Mouse (Mus musculus) midbrain, embryonic 12.5 days (tissue): Measurements from ENCODE around the gene Strbp. TPM values are rescaled to one million over a fixed set of nuclear protein-coding genes. Genes with fewer than 3 reads are reported as not detected.

ENCODE experiments used
- ATAC-seq: fragments of 200-750 bp; cut with Nextera tagmentation; 2 replicates; pipeline ENCODE4 v1.8.0; 2017; ENCODE audit warnings: low read depth, moderate TSS enrichment, moderate library complexity; ENCODE audit not compliant: low FRiP score
- H3K27ac ChIP-seq: fragments of 300-500 bp; sonication (generic); replicated peaks from 2 replicates; pipeline ENCODE4 v1.5.1; 2016; ENCODE audit warnings: mild to moderate bottlenecking
- H3K27me3 ChIP-seq: fragments of 300-500 bp; sonication (generic); 2 replicates; pipeline ENCODE4 v1.6.1; 2016; ENCODE audit warnings: mild to moderate bottlenecking
- H3K36me3 ChIP-seq: fragments of 300-500 bp; sonication (generic); 2 replicates; pipeline ENCODE4 v1.6.1; 2016
- H3K4me1 ChIP-seq: fragments of 300-500 bp; sonication (generic); 2 replicates; pipeline ENCODE4 v1.6.1; 2016
- H3K4me2 ChIP-seq: fragments of 300-500 bp; sonication (generic); replicated peaks from 2 replicates; pipeline ENCODE4 v1.6.1; 2016; ENCODE audit warnings: mild to moderate bottlenecking, moderate library complexity
- H3K4me3 ChIP-seq: fragments of 300-500 bp; sonication (generic); 2 replicates; pipeline ENCODE4 v1.5.1; 2016; ENCODE audit warnings: mild to moderate bottlenecking
- H3K9ac ChIP-seq: fragments of 300-500 bp; sonication (generic); replicated peaks from 2 replicates; pipeline ENCODE4 v1.6.1; 2016; ENCODE audit warnings: mild to moderate bottlenecking, moderate library complexity
- H3K9me3 ChIP-seq: fragments of 300-500 bp; sonication (generic); 2 replicates; pipeline ENCODE4 v1.6.1; 2016; ENCODE audit warnings: mild to moderate bottlenecking
- WGBS: fragments of 180-500 bp; shearing (Covaris S2); methylation state at CpG from one replicate; pipeline ENCODE4 v1.1.7; 2016; 5-methylcytosine and 5-hydroxymethylcytosine counted together
- polyA plus RNA-seq: library from polyadenylated mRNA; unstranded; fragments of >200 nt; fragmentation: Nextera tagmentation; extraction: Ambion mirVana; gene quantifications from 2 replicates; pipeline ENCODE4 v1.2.1, GENCODE M21; 2016

The Strbp gene
- polyA plus RNA-seq, 1 experiment from 2014 or later, result 106 TPM

- ATAC-seq, result no peak
- WGBS, result 95% methylated on average over 1 of the region's 1 CpGs
- Histone ChIP-seq H3K9ac (no peak overlapping the region), H3K4me2 (no peak overlapping the region), H3K9me3 (no peaks in the 10 kb centered on the region), H3K27me3 (no peaks in the 10 kb centered on the region), H3K4me1 (no peaks in the 10 kb centered on the region), H3K27ac (no peak overlapping the region), H3K4me3 (no peak overlapping the region), H3K36me3 (no peaks in the 10 kb centered on the region)
Observed at GRCm38 (mm10) chr2:37687031-37687430, 16.6 kb downstream of the Strbp start.

DNA sequence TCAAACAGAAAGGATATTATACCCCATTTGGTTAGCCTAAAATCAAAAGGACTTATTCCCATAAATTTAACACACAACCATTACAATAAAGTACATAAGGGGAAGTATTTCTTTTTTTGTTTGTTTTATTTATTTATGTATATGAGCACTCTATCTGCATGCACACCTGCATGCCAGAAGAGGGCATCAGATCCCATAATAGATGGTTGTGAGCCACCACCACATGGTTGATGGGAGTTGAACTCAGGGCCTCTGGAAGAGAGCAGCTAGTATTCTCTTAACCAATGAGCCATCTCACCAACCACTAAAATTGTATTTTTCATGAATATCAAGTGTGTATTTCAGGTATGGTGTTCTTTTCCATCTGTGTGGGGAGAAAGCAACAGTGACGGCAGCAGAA is 18.8 kb downstream of the Strbp start:
- no peaks in the 10 kb centered on the region for H3K27me3 ChIP-seq
- H3K9ac ChIP-seq, result no peak overlapping the region
- H3K27ac ChIP-seq, result no peak overlapping the region
- no peaks in the 10 kb centered on the region for H3K36me3 ChIP-seq
- no peaks in the 10 kb centered on the region for H3K4me1 ChIP-seq
- 100% methylated on average over 1 of the region's 1 CpGs for WGBS
- no peak for ATAC-seq
- H3K9me3 ChIP-seq, result no peaks in the 10 kb centered on the region
- no peak overlapping the region for H3K4me2 ChIP-seq
- no peak overlapping the region for H3K4me3 ChIP-seq

GRCm38 (mm10) chr2:37682197-37682811 is 21.4 kb downstream of the Strbp start:
- ATAC-seq, result no peak
- H3K9ac ChIP-seq, result no peak overlapping the region
- no peaks in the 10 kb centered on the region for H3K36me3 ChIP-seq
- no peaks in the 10 kb centered on the region for H3K9me3 ChIP-seq
- no peak overlapping the region for H3K4me3 ChIP-seq
- H3K4me2 ChIP-seq, result no peak overlapping the region
- WGBS, result 94% methylated on average over 7 of the region's 7 CpGs
- H3K27me3 ChIP-seq, result no peaks in the 10 kb centered on the region
- H3K4me1 ChIP-seq, result no peaks in the 10 kb centered on the region
- H3K27ac ChIP-seq, result no peak overlapping the region

DNA sequence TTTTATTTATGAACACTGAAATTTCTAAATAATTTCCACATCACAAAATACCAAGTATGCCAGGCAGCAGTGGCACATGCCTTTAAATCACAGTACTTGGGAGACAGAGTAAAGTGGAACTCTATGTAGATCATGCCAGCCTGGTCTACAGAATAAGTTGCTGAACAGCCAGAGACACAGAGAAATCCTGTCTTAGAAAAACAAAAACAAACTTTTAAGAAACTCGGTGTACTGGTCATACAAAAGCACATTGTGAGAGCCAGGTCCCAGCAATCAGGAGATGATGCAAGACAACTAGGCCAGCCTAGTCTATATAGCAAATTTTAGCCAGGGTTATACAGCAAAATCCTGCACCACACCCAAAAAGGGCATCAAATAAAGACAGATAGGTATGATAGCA is 52.6 kb downstream of the Strbp start:
- Histone ChIP-seq H3K27me3 (no peaks in the 10 kb centered on the region), H3K4me1 (no peaks in the 10 kb centered on the region), H3K4me3 (no peak overlapping the region), H3K36me3 (no peaks in the 10 kb centered on the region), H3K9ac (no peak overlapping the region), H3K27ac (no peak overlapping the region), H3K9me3 (no peaks in the 10 kb centered on the region), H3K4me2 (no peak overlapping the region)
- no peak for ATAC-seq
- WGBS, result 83% methylated on average over 1 of the region's 1 CpGs

DNA sequence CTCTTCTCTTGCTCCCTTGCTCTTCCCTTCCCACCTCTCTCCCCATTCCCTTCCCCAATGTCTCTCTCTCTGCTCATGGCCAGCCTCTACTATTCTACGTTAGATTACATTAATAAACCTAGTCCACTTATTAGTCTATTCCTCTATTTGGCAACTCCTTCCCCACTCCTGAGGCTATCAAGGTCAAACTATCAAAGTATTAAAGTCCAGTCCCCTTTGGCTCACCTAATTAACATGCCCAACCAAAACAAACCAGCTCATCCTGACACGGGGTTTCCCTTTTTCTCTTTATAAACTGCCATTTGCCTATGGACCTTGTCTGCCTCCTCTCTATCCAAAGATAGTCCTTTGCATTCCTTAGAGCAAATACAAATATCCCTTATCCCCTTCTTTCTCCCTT is 54.1 kb downstream of the Strbp start:
- no peaks in the 10 kb centered on the region for H3K9me3 ChIP-seq
- no peak overlapping the region for H3K9ac ChIP-seq
- H3K4me1 ChIP-seq, result no peaks in the 10 kb centered on the region
- 89% methylated on average over 2 of the region's 2 CpGs for WGBS
- H3K4me3 ChIP-seq, result no peak overlapping the region
- no peaks in the 10 kb centered on the region for H3K36me3 ChIP-seq
- no peak for ATAC-seq
- no peaks in the 10 kb centered on the region for H3K27me3 ChIP-seq
- H3K27ac ChIP-seq, result no peak overlapping the region
- H3K4me2 ChIP-seq, result no peak overlapping the region

- Histone ChIP-seq H3K4me3 (no peak overlapping the region), H3K27ac (no peak overlapping the region), H3K9ac (no peak overlapping the region), H3K4me2 (no peak overlapping the region), H3K4me1 (no peaks in the 10 kb centered on the region), H3K27me3 (no peaks in the 10 kb centered on the region), H3K36me3 (no peaks in the 10 kb centered on the region), H3K9me3 (no peaks in the 10 kb centered on the region)
- 98% methylated on average over 1 of the region's 1 CpGs for WGBS
- ATAC-seq, result no peak
Observed at GRCm38 (mm10) chr2:37648966-37649365, 54.7 kb downstream of the Strbp start.

GRCm38 (mm10) chr2:37623343-37623742 is 80.3 kb downstream of the Strbp start:
- no peak overlapping the region for H3K9ac ChIP-seq
- H3K4me2 ChIP-seq, result no peak overlapping the region
- ATAC-seq, result no peak
- no peak overlapping the region for H3K4me3 ChIP-seq
- no peaks in the 10 kb centered on the region for H3K4me1 ChIP-seq
- peaks cover 6% of the 10 kb centered on the region for H3K36me3 ChIP-seq
- 91% methylated on average over 2 of the region's 2 CpGs for WGBS
- H3K27me3 ChIP-seq, result no peaks in the 10 kb centered on the region
- no peak overlapping the region for H3K27ac ChIP-seq
- H3K9me3 ChIP-seq, result no peaks in the 10 kb centered on the region

GRCm38 (mm10) chr2:37587919-37588318 is 115.7 kb downstream of the Strbp start:
- Histone ChIP-seq H3K4me3 (no peak overlapping the region), H3K9ac (no peak overlapping the region), H3K4me1 (no peaks in the 10 kb centered on the region), H3K9me3 (no peaks in the 10 kb centered on the region), H3K36me3 (peaks cover 17% of the 10 kb centered on the region), H3K4me2 (no peak overlapping the region), H3K27ac (no peak overlapping the region), H3K27me3 (no peaks in the 10 kb centered on the region)
- no peak for ATAC-seq

GRCm38 (mm10) chr2:37578185-37578584 is 125.5 kb downstream of the Strbp start:
- H3K27ac ChIP-seq, result no peak overlapping the region
- H3K27me3 ChIP-seq, result no peaks in the 10 kb centered on the region
- H3K4me2 ChIP-seq, result no peak overlapping the region
- no peaks in the 10 kb centered on the region for H3K4me1 ChIP-seq
- H3K9me3 ChIP-seq, result no peaks in the 10 kb centered on the region
- 97% methylated on average over 2 of the region's 2 CpGs for WGBS
- ATAC-seq, result no peak
- H3K36me3 ChIP-seq, result peaks cover 9% of the 10 kb centered on the region
- no peak overlapping the region for H3K4me3 ChIP-seq
- no peak overlapping the region for H3K9ac ChIP-seq

GRCm38 (mm10) chr2:37576661-37577060 is 127.0 kb downstream of the Strbp start:
- H3K9ac ChIP-seq, result no peak overlapping the region
- ATAC-seq, result no peak
- H3K27ac ChIP-seq, result no peak overlapping the region
- no peaks in the 10 kb centered on the region for H3K9me3 ChIP-seq
- H3K4me3 ChIP-seq, result no peak overlapping the region
- WGBS, result 88% methylated on average over 1 of the region's 1 CpGs
- no peak overlapping the region for H3K4me2 ChIP-seq
- peaks cover 9% of the 10 kb centered on the region for H3K36me3 ChIP-seq
- H3K4me1 ChIP-seq, result no peaks in the 10 kb centered on the region
- H3K27me3 ChIP-seq, result no peaks in the 10 kb centered on the region

DNA sequence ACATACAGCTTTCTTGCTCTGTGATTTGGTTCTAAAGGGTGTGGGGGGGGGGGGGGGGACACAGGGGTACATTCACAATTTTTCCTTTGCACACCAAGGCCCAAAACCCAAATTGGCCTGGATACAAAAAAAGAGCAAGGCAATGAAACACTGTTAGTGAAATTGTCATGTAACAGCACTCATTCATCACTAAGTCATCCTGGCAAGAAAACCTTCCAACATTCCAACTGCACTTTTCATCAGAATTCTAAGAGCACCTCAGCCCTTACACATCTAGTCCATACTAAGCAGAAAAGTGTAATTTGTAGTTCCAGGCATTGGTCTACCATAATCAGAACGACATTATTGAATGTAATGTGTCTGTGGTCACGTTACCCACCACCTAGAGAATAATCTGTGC is 131.5 kb downstream of the Strbp start:
- Histone ChIP-seq H3K27ac (no peak overlapping the region), H3K4me2 (no peak overlapping the region), H3K4me3 (no peak overlapping the region), H3K9ac (no peak overlapping the region), H3K27me3 (no peaks in the 10 kb centered on the region), H3K36me3 (peaks cover 29% of the 10 kb centered on the region), H3K9me3 (no peaks in the 10 kb centered on the region), H3K4me1 (no peaks in the 10 kb centered on the region)
- 98% methylated on average over 2 of the region's 2 CpGs for WGBS
- no peak for ATAC-seq

GRCm38 (mm10) chr2:37570703-37571102 is 133.0 kb downstream of the Strbp start:
- H3K27ac ChIP-seq, result no peak overlapping the region
- no peak for ATAC-seq
- peaks cover 38% of the 10 kb centered on the region for H3K36me3 ChIP-seq
- no peaks in the 10 kb centered on the region for H3K4me1 ChIP-seq
- no peaks in the 10 kb centered on the region for H3K27me3 ChIP-seq
- H3K9me3 ChIP-seq, result no peaks in the 10 kb centered on the region
- 98% methylated on average over 2 of the region's 2 CpGs for WGBS
- no peak overlapping the region for H3K9ac ChIP-seq
- H3K4me2 ChIP-seq, result no peak overlapping the region
- H3K4me3 ChIP-seq, result no peak overlapping the region

- H3K9me3 ChIP-seq, result no peaks in the 10 kb centered on the region
- no peaks in the 10 kb centered on the region for H3K4me1 ChIP-seq
- no peak overlapping the region for H3K27ac ChIP-seq
- WGBS, result 93% methylated on average over 5 of the region's 5 CpGs
- no peak overlapping the region for H3K9ac ChIP-seq
- no peak for ATAC-seq
- H3K36me3 ChIP-seq, result peaks cover 44% of the 10 kb centered on the region
- H3K4me3 ChIP-seq, result no peak overlapping the region
- H3K27me3 ChIP-seq, result no peaks in the 10 kb centered on the region
- no peak overlapping the region for H3K4me2 ChIP-seq
Observed at GRCm38 (mm10) chr2:37569888-37570287, 133.8 kb downstream of the Strbp start.
